Mouse (Mus musculus) layer of hippocampus, adult 9-11 months (tissue): ENCODE data around the gene Aip.
"Not testable (repeated sequence)": the region's sequence is repeated elsewhere in the genome, so short reads cannot be mapped to it uniquely, and the experiment has no call there.

Source experiments
- DNase-seq: peaks from one replicate; pipeline ENCODE4 v3.0.0; 2022

Aip gene

GRCm38 (mm10) chr19:4151898-4152297, 26.2 kb upstream of the Aip start:
- no peak for DNase-seq

DNA sequence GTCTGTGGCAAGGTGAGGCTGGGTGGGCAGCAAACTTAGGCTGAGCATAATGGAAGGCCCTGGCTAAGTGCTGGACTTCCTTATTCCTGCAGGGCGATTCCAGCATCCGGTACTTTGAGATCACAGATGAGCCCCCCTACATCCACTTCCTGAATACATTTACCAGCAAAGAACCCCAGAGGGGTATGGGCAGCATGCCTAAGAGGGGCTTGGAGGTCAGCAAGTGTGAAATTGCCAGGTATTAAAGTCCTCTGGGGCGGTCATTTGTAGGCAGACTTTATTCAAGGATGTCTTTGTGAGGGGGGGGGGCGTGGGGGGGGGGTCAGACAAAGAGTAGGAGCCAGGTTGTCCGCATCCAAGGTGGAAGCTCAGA, 25.8 kb upstream of the Aip start:
- DNase-seq: no peak

GRCm38 (mm10) chr19:4150567-4151487, 25.2 kb upstream of the Aip start:
- no peak for DNase-seq

- DNase-seq: no peak
These were observed 24.3 kb upstream of the Aip start for GRCm38 (mm10) chr19:4149764-4150461.

GRCm38 (mm10) chr19:4149283-4149682, 23.6 kb upstream of the Aip start:
- no peak for DNase-seq

DNA sequence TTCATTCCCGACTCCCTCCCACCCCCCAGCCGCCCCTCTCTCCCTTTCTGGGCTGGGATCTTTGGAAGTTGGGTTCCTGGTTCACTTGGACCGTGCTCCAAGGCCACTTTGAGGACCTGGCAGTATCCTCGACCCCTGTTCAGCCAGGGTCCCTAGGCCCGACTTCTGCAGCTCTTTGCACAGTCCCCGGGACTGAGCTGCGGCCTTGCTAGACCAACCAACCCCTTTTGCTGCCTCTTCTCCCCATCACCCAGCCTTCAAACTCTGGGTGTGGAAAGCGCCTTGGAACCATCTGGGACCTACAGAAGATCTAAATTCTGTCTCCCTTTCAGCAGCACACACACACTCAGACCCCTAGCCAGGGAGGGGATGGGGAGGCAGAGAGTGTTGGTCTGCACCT, 23.2 kb upstream of the Aip start:
- no peak for DNase-seq

GRCm38 (mm10) chr19:4148491-4148806, 22.8 kb upstream of the Aip start, which contains the start of gene Coro1b:
Coro1b (plus strand) TSS chr19:4148619.
- peak; percentile 96 for DNase-seq

DNA sequence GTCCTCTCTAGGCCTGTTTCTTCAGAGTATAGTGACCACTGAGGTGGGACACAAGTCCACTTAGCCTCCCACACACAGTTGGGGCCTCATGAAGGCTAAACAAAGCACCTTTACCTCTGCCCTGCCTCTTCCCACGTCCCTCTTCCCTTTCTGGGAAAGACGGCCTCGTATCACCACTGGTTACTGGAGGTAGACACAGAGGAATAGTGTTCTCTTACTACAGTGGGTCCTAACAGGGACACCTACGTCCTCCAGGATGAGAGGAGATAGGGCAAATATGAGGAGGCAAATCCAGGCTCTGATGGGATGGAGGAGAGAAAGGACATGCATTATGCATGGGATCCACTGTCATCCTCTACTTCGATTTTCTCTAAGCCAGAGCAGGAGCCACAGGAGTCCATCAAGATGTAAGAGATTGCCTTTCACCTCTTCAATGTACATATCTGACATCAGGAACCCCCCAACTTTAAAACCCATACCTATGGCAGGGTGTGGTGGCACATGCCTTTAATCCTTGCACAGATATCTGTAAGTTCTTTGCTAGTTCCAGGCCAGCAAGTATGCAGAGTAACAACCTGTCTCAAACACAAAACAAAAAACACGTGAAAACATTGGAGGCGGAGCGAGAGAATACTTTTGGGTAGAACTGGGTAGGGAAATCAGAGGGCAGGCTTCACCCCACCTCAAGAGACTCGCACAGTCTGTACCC, 22.3 kb upstream of the Aip start:
- no peak for DNase-seq

DNA sequence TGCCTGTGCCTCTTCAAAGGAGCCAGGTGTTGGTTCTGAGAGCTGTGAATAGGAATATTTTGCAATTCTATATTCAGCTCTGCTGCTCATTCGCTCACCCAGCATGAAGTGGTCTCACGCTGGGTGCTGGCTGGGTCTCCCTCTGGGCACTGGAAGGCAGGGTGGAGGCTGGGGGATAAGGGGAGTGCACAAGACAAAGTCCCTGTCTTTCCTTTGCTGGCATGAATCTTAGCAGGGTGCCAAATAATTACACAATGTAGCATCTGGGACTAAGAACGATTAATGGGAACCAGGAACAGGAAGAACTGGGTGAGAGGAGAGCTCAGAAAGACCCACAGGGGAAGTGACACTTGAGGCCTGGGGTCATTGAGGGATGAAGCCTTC, 21.4 kb upstream of the Aip start:
- no peak for DNase-seq

DNA sequence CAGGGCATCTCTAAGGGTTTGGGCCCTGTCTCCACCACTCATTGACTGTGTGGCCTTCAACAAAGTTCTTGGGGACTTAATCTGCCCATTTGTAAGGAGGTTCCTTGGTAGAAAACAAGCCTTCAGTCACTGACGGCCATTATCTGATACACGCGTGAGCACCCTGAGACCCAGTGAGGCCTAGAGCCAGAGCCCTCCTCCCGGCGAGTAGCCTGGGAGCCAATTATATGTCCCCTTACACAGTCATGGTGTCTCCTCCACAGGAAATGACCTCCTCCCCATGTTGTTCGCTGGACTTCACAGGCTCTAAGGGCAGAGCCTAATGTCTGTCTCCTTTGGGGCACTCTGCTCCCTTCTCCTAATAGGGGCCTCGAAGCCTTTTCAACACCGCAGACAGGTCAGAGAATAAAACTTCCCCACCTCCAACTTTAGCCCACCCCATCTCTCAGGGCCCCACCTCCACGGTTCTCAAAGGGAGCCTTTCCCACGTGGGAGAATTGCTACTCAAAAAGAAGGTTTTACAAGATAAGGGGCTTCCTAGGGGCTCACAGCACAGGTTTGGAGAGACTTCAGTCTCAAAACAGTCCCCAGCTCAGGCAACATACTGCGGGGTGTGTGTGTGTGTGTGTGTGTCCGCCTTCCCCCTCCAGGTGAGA, 20.8 kb upstream of the Aip start:
- no peak for DNase-seq

GRCm38 (mm10) chr19:4145936-4146335, 20.3 kb upstream of the Aip start:
- DNase-seq: no peak

DNA sequence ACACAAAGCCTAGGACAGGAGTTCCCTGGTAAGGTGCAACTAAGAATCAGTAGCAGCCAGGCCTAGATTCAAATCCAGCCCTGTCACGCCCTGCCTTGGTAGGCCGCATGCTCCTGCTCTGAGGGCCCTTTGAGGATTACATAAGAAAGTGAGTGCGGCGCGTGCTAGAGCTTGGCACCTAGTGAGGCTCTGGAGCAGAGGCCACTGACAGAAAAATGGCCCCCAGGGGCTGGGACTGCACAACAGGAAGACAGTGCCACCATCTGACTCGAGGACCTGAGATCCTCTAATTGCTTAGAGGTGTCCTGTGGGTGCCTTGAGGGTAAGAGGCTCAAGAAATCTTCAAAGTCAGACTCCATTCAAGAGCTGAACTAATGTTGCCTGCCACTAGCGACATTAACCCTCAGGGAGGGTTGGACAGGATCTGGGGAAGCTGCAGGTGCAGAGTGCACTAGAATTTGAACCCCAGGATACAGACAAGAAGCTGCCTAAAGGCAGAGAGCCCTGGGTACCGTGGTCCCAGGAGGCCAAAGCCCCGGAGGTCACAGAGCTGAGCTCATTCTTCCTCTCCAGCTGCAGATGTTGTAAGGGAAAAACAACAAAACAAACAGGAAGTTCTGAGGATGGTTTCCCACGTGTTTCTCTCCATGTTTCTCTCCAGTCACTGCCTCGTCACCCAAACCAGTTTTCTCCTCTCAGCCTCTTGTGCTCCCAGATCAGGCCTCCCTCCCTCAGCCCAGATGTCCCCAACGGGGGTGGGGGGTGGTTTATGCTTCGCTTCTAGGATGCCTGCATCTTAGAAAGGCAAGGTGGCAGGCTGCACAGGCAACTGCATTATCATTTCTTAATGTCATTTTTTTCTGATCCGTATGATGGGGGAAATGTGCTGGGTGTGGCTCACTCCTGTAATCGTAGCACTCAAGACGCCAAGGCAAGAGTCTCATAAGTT, 19.2 kb upstream of the Aip start:
- no peak for DNase-seq

GRCm38 (mm10) chr19:4143759-4144268, 18.2 kb upstream of the Aip start, which contains the start of gene Cabp4:
Cabp4 (minus strand) TSS chr19:4144033.
- no peak for DNase-seq

- DNase-seq: no peak
These were observed 16.9 kb upstream of the Aip start for GRCm38 (mm10) chr19:4142416-4143173.

DNA sequence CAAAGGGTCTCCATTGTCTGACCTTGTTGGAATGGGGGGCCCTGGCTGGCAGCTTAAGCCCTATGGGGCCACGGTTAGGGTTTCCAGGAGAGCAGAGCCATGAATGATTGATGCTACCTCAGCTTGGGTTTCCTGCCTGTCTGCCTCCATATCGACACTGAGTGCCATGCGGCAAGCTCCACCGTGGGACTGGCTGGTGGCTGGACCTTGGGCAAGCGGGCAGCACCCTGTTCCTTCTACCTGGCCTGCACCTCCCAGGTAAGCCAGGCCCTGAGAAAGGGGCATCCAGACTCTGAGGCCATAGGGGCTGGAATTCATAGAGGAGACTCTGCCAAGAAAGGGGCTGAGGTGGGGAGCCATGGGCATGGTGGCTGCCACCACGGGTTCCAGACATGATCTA, 14.5 kb upstream of the Aip start:
- DNase-seq: no peak

DNA sequence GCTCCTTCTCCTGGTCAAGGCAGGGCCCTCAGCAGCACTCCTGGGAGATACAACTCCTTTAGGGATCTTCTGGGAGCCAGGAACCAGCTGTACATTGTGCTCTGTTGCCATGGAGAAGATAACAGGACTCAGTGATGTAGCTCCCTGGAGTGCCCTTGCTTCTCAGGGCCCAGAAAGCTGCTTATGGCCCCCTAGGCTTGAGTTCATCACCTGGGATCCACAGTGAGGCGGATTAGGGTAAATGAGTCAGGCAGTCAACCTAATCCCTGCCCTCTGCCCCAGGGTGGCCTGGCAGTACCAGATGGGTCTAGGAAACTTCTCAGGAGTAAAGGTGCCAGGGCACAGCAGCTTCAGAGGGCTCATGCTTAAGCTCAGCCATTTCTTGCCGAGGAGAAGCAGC, 13.8 kb upstream of the Aip start, which contains the start of gene Gpr152:
TSS of gene Gpr152 (plus strand) at position 342 of the 400 bp plus-strand sequence.
- no peak for DNase-seq

GRCm38 (mm10) chr19:4137913-4138312, 12.3 kb upstream of the Aip start:
- no peak for DNase-seq

GRCm38 (mm10) chr19:4136463-4136862, 10.8 kb upstream of the Aip start:
- DNase-seq: no peak

DNA sequence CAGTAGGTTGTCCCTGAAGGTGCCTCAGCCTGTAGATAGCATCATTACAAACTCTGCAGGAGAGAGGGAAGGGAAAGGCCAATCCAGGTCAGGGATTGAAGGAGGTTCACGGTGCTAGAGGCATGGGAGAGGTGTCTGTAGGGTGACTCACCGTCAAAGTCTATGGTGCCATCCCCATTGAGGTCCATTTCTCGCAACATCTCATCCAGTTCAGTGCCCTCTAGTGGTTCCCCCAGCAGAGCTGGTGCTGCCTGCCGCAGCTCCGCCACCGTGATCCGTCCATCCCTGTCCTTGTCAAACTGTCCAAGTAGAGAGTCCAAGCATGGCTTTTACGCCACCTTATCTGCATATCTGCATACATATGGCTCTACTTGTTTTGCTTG, 10.3 kb upstream of the Aip start:
- DNase-seq: not testable (repeated sequence)

GRCm38 (mm10) chr19:4135229-4135962, 9.7 kb upstream of the Aip start:
- not testable (repeated sequence) for DNase-seq
